Mouse (Mus musculus): ENCODE results near the gene Eif3i.

Gene Eif3i

GRCm38 (mm10) chr4:129600233-129601158, at the start of gene Eif3i, which contains the start of gene Tmem234:
Eif3i (minus strand) TSS chr4:129600648.
Tmem234 (plus strand) TSS chr4:129600668.
- peak; percentile 84 for DNase-seq (ENCODE audit: low spot score)

DNA sequence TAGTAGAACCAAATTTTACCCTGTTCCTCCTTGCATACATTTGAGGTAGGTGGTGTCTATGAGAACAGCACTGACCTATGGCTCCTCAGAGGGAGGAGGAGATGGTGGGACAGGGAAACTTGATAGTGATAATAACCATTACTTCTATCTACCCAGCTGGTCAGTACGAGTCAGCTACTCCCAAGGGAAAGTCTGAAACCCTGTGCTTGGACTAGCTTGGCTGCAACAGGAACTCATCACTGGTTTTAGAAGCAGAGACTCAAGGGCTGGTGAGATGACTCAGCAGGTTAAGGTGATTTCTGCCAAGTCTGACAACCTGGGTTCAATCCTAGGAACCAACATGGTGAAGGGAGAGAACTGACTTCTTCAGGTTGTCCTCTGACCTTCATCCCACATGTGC, 48.2 kb upstream of the Eif3i start:
- DNase-seq (ENCODE audit: low spot score): no peak

DNA sequence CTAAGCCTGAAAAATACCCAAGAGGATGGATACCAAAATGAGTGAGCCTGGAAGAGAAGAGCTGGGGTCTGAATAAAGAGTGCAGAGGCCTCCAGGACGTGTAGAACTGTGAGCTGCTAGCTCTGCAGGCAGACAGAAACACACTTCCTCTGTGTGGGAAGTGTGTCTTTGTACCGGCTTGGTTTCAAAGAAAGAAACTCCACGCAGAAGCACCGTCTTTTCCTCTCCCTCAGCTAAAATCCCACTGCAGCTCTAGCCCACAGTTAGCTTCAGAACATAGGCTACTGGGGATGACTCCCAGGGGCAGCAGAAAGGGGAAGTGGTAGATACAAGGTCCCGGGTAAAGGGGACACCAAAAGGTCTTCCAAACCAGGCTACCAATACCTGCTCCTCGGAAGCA, 44.8 kb upstream of the Eif3i start:
- DNase-seq (ENCODE audit: low spot score): no peak

DNA sequence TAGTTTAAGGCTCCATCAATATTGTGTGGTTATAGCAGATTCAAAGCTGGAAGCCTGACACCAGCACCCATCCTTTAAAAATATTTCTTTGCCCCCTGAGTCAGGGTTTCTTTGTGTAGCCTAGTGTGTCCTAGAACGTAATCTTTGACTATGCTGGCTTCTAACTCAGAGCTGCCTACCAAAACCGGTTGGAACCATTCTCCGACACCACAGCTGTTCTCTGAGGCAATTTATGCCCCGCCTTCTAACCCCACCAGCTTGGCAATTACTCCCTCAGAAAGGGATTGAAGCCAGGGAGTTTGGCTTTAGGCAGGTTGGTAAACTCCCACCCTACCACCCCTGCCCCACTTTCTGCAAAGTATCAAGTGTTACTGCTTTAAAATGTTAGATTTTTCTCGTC, 41.3 kb upstream of the Eif3i start:
- DNase-seq (ENCODE audit: low spot score): no peak

- DNase-seq (ENCODE audit: low spot score): peak; percentile 98
These were observed 40.4 kb upstream of the Eif3i start, which contains the start of gene Txlna for GRCm38 (mm10) chr4:129640638-129641467. Txlna (minus strand) TSS chr4:129641065.

- peak; percentile 64 for DNase-seq (ENCODE audit: low spot score)
These were observed 39.7 kb upstream of the Eif3i start for GRCm38 (mm10) chr4:129640101-129640637.

- DNase-seq (ENCODE audit: low spot score): peak; percentile 48
These were observed 38.8 kb upstream of the Eif3i start for GRCm38 (mm10) chr4:129639221-129639620.

DNA sequence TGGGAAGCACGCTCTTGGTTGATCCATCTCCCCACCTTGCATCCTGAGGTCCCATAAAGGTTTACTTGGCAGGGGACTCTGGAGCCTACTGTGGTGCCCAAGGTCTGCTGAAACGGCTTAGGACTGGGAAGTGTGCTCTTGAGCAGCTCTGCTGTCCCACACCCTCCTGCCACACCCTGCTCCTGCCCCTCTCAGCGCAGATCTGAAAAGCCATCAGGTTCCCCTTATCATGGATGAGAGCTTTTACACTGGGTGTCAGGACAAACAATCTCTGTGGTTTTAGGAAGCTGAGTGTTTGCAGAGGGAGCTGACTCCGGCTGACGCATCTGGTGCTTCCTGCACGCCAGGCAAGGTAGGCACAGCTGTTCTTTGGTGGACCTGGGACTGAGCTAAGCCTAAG, 33.4 kb upstream of the Eif3i start:
- no peak for DNase-seq (ENCODE audit: low spot score)

DNA sequence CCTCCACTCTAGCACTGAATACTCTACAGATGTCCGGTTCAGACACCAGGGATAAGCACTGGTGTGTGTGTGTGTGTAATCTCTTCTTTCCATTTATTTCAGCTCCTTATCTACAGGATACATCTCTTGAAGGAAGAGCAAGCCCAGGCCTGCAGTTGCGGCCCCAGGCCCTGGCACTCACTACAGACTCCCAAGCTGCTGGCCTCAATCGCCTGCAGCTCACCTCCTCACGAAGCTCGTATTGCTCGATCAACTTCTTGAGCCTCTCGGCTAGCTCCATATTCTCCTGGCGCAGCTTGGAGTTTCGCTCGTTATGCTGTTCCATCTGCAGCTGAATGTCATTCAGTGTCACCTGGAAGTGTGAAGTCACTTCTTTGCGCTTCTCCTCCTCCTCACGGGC, 31.4 kb upstream of the Eif3i start:
- no peak for DNase-seq (ENCODE audit: low spot score)

GRCm38 (mm10) chr4:129630944-129631343, 30.5 kb upstream of the Eif3i start:
- no peak for DNase-seq (ENCODE audit: low spot score)

DNA sequence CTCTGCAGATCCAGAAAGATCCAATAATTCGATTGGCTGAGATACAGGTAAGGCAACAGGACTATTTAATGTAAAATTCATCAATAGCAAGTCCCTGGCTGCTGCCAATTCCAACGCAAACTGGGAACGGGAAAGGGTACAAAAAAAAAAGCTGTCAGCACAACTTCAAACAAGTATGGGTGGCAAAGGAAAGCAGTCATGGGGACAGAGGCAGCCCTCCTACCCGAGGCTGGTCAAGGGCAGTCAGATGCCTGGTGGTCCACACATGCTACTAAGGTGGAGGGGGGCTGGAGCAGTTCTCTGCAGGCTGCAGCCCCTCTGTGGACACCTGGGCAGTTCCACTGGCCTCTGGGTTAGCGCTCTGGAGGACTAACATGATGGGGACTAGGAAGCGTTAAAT, 25.6 kb upstream of the Eif3i start:
- DNase-seq (ENCODE audit: low spot score): no peak

DNA sequence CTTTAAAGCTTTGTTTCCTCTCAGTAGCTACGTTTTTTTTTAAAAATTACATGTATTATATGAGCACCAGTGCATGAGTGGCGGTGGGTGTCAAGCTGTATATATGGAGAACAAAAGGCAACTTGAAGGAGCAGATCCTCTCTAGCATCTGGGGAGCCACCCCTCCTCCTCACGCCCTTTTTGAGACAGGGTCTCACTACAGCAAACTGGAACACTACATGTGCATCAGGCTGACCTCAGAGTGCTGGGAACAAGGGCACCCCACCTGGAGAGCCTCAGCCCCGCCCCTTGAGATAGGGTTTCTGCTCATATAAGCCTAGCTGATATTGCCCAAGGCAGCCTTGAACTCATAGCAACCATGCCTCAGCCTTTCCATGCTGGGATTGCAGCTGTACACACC, 25.0 kb upstream of the Eif3i start:
- no peak for DNase-seq (ENCODE audit: low spot score)

GRCm38 (mm10) chr4:129625029-129625370, 24.6 kb upstream of the Eif3i start:
- DNase-seq (ENCODE audit: low spot score): no peak

GRCm38 (mm10) chr4:129624281-129625028, 24.0 kb upstream of the Eif3i start:
- peak; percentile 77 for DNase-seq (ENCODE audit: low spot score)

DNA sequence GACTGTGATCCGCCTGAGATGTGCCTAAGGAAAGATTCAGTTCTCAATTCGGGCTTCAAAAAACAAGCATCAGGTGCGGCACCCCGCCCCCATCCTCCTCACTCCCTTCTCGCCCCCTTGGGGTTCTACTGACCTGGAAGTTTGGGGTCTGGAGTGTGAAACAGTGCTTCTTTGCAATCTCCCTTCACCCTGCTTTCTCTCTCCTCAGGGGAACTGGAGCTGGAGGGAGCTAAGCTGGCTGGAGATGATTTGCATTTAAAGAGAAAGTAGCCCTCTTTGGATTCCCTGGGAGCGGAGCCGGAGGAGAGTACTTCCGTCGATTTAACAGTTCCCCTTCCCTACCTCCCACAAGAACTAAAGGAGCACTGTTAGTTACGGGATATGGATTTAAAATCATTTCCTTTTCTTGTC, 23.2 kb upstream of the Eif3i start, which contains the start of gene Ccdc28b:
Ccdc28b (minus strand) TSS at position 267 of the 411 bp plus-strand sequence.
- DNase-seq (ENCODE audit: low spot score): no peak

DNA sequence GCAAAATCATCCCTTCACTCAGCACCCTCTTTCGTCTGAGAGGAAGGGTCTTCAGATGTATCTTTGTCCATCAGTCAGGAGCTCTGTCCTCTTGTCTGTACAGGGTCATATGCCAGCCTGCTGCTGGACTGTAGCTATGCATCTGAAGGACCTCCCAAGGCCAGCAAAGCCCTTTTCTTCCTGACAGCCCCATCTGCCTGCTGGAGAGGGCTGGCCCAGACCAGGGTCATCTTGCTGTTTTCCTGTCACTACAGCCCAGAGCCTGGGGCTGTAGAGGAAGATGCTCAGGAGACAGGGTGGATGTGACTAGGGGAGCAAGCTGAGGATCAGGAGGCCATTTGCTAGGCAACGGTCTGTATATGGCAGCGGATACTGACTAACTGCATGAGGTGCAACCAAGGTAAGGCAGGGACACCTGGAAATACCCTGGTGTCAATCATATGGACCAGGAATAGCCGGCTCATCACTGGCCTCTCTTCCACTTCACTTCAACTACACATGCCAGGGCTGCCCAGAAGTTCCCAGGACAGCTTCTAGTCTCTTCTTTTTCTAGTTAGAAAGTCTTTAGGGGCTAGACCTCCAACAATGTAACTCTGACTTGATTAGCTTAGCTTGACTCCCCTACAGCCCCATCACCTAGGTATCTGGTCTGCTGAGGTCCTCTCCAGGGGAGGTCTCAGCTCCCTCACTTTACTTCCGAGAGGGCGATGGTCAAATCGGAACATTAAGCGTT, 22.5 kb upstream of the Eif3i start:
- DNase-seq (ENCODE audit: low spot score): no peak

DNA sequence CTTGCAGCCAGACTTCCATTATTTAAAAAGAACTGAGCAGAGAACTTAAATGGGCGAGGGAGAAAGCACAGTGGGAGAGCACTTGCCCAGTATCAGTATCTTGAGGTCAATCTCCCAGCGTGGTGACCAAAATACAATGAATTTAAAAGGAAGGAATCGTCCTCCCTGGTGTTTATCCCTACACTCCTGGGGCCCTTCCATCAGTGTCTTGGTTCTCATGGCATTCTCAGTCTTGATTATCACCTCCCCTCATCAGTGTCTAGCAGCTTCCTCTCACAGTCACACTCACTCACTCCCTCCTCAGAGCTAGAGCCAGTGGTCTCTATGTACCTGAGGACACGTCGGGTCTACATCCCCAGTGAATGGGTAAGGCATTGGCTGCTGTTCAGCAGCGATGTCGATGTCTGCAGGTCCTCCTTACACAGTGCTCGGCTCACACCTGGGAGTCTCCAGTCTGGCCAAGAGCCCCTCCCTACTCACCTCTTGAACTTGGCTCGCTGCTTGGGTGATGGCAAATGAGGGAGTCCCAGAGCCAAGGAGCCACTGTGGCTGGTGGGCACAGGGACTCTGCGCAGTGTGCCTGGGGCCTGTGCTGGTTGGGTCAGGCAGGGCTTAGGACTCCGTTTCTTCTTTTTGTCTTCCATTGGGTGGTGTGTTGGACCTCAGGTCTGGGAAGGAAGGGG, 21.8 kb upstream of the Eif3i start:
- DNase-seq (ENCODE audit: low spot score): no peak

DNA sequence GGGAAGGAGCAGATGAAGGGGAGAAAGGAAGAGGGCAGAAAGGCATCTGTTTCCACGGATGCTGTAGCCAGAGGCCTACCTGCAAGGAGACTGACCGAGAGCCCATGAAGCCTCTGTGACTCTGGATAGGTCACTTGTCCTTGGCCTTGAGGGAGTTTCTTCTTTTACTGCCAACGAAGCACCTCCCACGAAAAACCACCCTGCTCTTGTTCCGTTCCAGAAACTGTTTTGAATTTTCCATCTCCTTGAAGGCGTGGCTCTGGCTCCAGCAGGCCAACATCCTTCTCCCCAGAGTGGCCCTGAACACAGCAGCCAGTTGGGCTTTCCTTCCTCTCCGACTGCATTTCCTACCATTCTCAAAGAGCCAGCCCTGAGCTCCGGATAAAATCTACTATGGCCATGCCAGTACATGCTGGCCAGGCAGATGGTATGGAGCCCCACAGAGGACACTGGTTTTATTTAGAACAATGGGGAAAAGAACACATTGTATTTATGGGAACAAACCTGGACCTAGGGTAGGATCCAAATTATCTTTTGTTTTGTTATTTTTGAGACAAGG, 20.9 kb upstream of the Eif3i start:
- DNase-seq (ENCODE audit: low spot score): no peak

- DNase-seq (ENCODE audit: low spot score): no peak
These were observed 20.2 kb upstream of the Eif3i start for GRCm38 (mm10) chr4:129620419-129621282.
